Mouse (Mus musculus): ENCODE measurements around the gene Akap6.

DNA sequence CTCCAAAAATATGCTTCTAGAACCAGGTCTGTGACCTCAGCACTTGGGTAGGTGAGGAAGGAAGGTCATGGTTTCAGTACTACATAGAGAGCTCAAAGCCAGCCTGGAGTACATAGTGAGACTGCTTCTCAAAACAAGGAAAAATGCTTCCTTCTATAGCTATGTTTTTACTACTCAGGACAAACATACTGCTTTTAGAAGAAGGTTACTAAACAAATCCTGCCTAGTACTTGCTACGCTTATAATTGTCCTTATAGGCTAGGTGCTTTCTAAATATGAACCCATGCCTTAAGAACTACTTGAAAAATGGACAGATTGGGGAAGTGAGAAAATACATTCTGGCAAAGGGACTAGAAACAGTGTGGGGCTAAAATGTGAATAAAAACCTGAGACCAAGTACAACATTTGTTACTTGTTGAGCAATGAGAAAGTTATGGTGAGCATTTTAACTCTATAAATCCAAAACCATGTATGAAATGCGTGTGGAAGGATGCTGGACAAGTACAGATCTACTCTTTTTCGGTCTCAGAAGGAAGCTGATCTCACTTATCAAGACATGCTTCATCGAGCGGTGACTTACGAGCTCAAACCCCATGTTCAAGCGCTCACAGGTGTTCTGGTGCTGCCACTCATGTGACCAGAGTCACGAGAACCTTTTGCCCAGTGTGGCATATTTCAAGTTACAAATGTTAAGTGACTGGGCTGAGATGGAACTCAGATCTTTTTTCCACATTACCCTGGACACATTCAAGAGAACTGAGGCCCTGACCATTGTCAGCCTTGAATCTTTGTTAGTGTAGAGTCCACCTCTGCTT, 469.2 kb downstream of the Akap6 start:
- TF ChIP-seq CTCF (IDR thresholded peaks at IDR 0.05; ENCODE audit: control insufficient read depth, insufficient read depth, insufficient replicate concordance, low read depth, low read length) = no peak
- TF ChIP-seq POLR2A (IDR thresholded peaks at IDR 0.05; ENCODE audit: control insufficient read depth, low read depth, low read length) = no peak

Measured in testis, adult 2 months (tissue).